Mouse (Mus musculus): ENCODE measurements around the gene Fermt3.

GRCm38 (mm10) chr19:6978639-6978974, 40.7 kb downstream of the Fermt3 start:
- TF ChIP-seq CTCF (IDR thresholded peaks at IDR 0.05) (no peak), EP300 (IDR thresholded peaks at IDR 0.05) (no peak)
